Mouse (Mus musculus) heart, postnatal 0 days (tissue): ENCODE data around the gene Itga1.

ENCODE experiments used
- CTCF ChIP-seq: IDR thresholded peaks from 2 replicates; pipeline ENCODE4 v1.5.1; 2016; ENCODE audit warnings: antibody characterized with exemption, control low read depth, low read depth
- EP300 ChIP-seq: IDR thresholded peaks from 2 replicates; pipeline ENCODE4 v1.6.1; 2016; ENCODE audit warnings: antibody characterized with exemption, low read depth

DNA sequence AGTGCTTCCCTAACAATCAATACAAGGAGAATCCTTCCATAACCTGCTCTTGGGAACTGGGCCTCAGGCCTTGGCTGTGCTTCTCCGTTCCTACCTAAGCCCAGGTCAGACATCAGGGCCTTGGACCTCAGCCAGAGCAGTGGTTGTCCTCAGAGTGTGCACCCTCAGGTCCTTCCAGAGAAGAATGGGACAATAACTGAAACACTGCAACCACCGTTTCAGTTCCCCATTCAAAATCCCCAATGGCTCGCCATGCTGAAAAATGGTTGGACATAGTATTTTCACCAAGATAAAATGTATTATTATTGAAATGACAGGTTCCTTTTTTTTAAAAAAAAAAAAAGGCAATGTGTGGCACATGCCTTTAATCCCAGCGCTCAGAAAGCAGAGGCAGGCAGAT, 81.0 kb downstream of the Itga1 start:
- TF ChIP-seq CTCF (no peak), EP300 (no peak)
